Mouse (Mus musculus) embryo, embryonic 9.5 days (tissue): Measurements from ENCODE around the gene Zscan4-ps1.
"Not testable (repeated sequence)": the region's sequence is repeated elsewhere in the genome, so short reads cannot be mapped to it uniquely, and the experiment has no call there.

Source experiments
- DNase-seq: peaks from one replicate; pipeline ENCODE4 v3.0.0-alpha.2; 2017; ENCODE audit errors: extremely low spot score

Zscan4-ps1 gene

GRCm38 (mm10) chr7:11069591-11069990, at the start of gene Zscan4-ps1:
TSS of gene Zscan4-ps1 (minus strand) at chr7:11069691.
- DNase-seq = not testable (repeated sequence)
